Mouse (Mus musculus) spleen, postnatal 4 days (tissue): Measurements from ENCODE around the gene Tex10.

Experiments
- DNase-seq, 2 experiments: peaks; one replicate each; pipeline ENCODE4 v3.0.0; 2022; ENCODE audit warnings: low spot score in 2 of 2

Tex10 gene

GRCm38 (mm10) chr4:48472792-48473650 lies at the start of gene Tex10:
Gene Tex10, minus strand, starts transcription at chr4:48473459.
- peak; percentile 88 to 94 for DNase-seq

GRCm38 (mm10) chr4:48510861-48511260 lies 37.6 kb upstream of the Tex10 start:
- DNase-seq, result no peak

GRCm38 (mm10) chr4:48492510-48492909 lies 19.3 kb upstream of the Tex10 start:
- no peak for DNase-seq

GRCm38 (mm10) chr4:48491290-48491743 lies 18.1 kb upstream of the Tex10 start:
- no peak for DNase-seq

- no peak for DNase-seq
Observed at GRCm38 (mm10) chr4:48488916-48489315, 15.7 kb upstream of the Tex10 start.

- DNase-seq, result no peak
Observed at GRCm38 (mm10) chr4:48481287-48481686, 8.0 kb upstream of the Tex10 start.

- no peak for DNase-seq
Observed at GRCm38 (mm10) chr4:48473651-48474011, 372 bp upstream of the Tex10 start.

GRCm38 (mm10) chr4:48472052-48472791 lies 1.0 kb downstream of the Tex10 start:
- no peak for DNase-seq

- no peak for DNase-seq
Observed at GRCm38 (mm10) chr4:48470977-48471376, 2.3 kb downstream of the Tex10 start.

- DNase-seq, result no peak
Observed at GRCm38 (mm10) chr4:48461060-48461459, 12.2 kb downstream of the Tex10 start.

- no peak for DNase-seq
Observed at GRCm38 (mm10) chr4:48458436-48458835, 14.8 kb downstream of the Tex10 start.

- DNase-seq, result no peak
Observed at GRCm38 (mm10) chr4:48454106-48454773, 19.0 kb downstream of the Tex10 start.

- DNase-seq, result no peak
Observed at GRCm38 (mm10) chr4:48428054-48428453, 45.2 kb downstream of the Tex10 start.

- no peak for DNase-seq
Observed at GRCm38 (mm10) chr4:48427413-48427812, 45.8 kb downstream of the Tex10 start.

- no peak for DNase-seq
Observed at GRCm38 (mm10) chr4:48423738-48424137, 49.5 kb downstream of the Tex10 start.

- DNase-seq, result no peak
Observed at GRCm38 (mm10) chr4:48422633-48423032, 50.6 kb downstream of the Tex10 start.

GRCm38 (mm10) chr4:48418831-48419468 lies 54.3 kb downstream of the Tex10 start:
- DNase-seq, result no peak

GRCm38 (mm10) chr4:48415838-48416335 lies 57.4 kb downstream of the Tex10 start:
- no peak for DNase-seq

- no peak for DNase-seq
Observed at GRCm38 (mm10) chr4:48413473-48413872, 59.8 kb downstream of the Tex10 start.

- DNase-seq, result peak; percentile 57 to 82
Observed at GRCm38 (mm10) chr4:48407350-48408039, 65.8 kb downstream of the Tex10 start.
